Mouse (Mus musculus) liver, embryonic 12.5 days (tissue): ENCODE data around the gene Stat3. TPM values are rescaled to one million over a fixed set of nuclear protein-coding genes. Genes with fewer than 3 reads are reported as not detected.
A peak's percentile ranks its signal among the peaks of the same experiment; 100 is the strongest.

Experiments used
- ATAC-seq: fragments of 200-750 bp; cut with Nextera tagmentation; 2 replicates; pipeline ENCODE4 v1.8.0; 2017; ENCODE audit warnings: moderate number of reproducible peaks, mild to moderate bottlenecking, moderate library complexity
- H3K27ac ChIP-seq: fragments of 300-500 bp; sonication (generic); 2 replicates; pipeline ENCODE4 v1.5.1; 2016; ENCODE audit warnings: mild to moderate bottlenecking
- H3K27me3 ChIP-seq: fragments of 300-500 bp; sonication (generic); replicated peaks from 2 replicates; pipeline ENCODE4 v1.6.1; 2016; ENCODE audit warnings: mild to moderate bottlenecking, moderate library complexity
- H3K36me3 ChIP-seq: fragments of 300-500 bp; sonication (generic); 2 replicates; pipeline ENCODE4 v1.6.1; 2016; ENCODE audit warnings: mild to moderate bottlenecking, moderate library complexity
- H3K4me1 ChIP-seq: fragments of 300-500 bp; sonication (generic); 2 replicates; pipeline ENCODE4 v1.6.1; 2016
- H3K4me2 ChIP-seq: fragments of 300-500 bp; sonication (generic); 2 replicates; pipeline ENCODE4 v1.6.1; 2016; ENCODE audit warnings: mild to moderate bottlenecking, moderate library complexity
- H3K4me3 ChIP-seq: fragments of 300-500 bp; sonication (generic); 2 replicates; pipeline ENCODE4 v1.5.1; 2016; ENCODE audit warnings: mild to moderate bottlenecking, moderate library complexity
- H3K9ac ChIP-seq: fragments of 300-500 bp; sonication (generic); 2 replicates; pipeline ENCODE4 v1.6.1; 2016; ENCODE audit warnings: mild to moderate bottlenecking, moderate library complexity
- H3K9me3 ChIP-seq: fragments of 300-500 bp; sonication (generic); replicated peaks from 2 replicates; pipeline ENCODE4 v1.6.1; 2016; ENCODE audit warnings: mild to moderate bottlenecking, moderate library complexity
- WGBS: fragments of 180-500 bp; shearing (Covaris S2); methylation state at CpG from one replicate; pipeline ENCODE4 v1.1.7; 2016; ENCODE audit not compliant: insufficient replicate concordance; 5-methylcytosine and 5-hydroxymethylcytosine counted together
- polyA plus RNA-seq: library from polyadenylated mRNA; unstranded; fragments of >200 nt; fragmentation: Nextera tagmentation; extraction: Ambion mirVana; gene quantifications from 2 replicates; pipeline ENCODE4 v1.2.1, GENCODE M21; 2016

Stat3 gene
- polyA plus RNA-seq, 1 experiment from 2014 or later, result 37.3 TPM

GRCm38 (mm10) chr11:100896078-100896477 lies 43.3 kb downstream of the Stat3 start:
- H3K9ac ChIP-seq, result no peak overlapping the region
- ATAC-seq, result no peak
- no peak overlapping the region for H3K4me3 ChIP-seq
- no peak overlapping the region for H3K27ac ChIP-seq
- WGBS, result 77% methylated on average over 10 of the region's 10 CpGs
- H3K4me1 ChIP-seq, result peaks cover 34% of the 10 kb centered on the region
- H3K36me3 ChIP-seq, result peaks cover 87% of the 10 kb centered on the region
- H3K27me3 ChIP-seq, result no peaks in the 10 kb centered on the region
- no peak overlapping the region for H3K4me2 ChIP-seq
- H3K9me3 ChIP-seq, result no peaks in the 10 kb centered on the region

DNA sequence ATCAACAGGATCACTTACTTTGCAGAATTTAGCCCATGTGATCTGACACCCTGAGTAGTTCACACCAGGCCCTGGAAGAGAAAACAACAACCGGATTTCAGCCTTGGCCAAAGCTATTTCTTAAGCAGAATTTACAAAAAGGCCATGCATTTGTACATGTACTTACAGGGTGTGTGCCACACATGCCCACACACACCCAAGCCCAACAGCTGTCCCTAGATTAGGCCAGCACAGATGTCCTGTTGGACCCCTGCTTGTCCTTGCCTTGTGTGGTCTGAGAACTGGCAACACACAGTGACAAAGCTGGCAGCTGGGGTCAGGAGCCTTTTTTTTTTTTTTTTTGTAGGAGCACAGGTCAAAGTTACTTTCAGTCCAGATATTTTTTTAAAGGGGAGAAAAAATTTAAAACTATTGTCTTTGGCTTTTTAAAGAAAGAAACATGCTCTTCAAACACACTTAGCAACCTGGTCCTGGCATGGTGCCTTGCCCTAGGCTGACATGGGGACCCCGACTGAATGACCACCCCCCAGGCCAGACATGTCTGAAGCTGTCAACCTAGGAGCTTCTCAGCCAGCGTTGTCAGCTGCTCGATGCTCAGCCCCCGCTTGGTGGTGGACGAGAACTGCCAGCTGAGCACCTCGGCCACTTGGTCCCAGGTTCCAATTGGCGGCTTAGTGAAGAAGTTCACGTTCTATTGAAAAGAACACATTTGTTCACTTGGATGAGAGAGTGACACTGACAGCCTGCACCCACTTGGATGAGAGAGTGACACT lies 45.0 kb downstream of the Stat3 start:
- peak overlapping the region; percentile 47 for H3K4me2 ChIP-seq
- H3K9ac ChIP-seq, result 0 out of 2 replicates have a peak overlapping the region, but pooled peaks have one; percentile 45
- peaks cover 49% of the 10 kb centered on the region for H3K4me1 ChIP-seq
- no peak overlapping the region for H3K4me3 ChIP-seq
- WGBS, result 83% methylated on average over 9 of the region's 9 CpGs
- H3K36me3 ChIP-seq, result peaks cover 87% of the 10 kb centered on the region
- no peak for ATAC-seq
- no peaks in the 10 kb centered on the region for H3K27me3 ChIP-seq
- no peaks in the 10 kb centered on the region for H3K9me3 ChIP-seq
- H3K27ac ChIP-seq, result no peak overlapping the region

DNA sequence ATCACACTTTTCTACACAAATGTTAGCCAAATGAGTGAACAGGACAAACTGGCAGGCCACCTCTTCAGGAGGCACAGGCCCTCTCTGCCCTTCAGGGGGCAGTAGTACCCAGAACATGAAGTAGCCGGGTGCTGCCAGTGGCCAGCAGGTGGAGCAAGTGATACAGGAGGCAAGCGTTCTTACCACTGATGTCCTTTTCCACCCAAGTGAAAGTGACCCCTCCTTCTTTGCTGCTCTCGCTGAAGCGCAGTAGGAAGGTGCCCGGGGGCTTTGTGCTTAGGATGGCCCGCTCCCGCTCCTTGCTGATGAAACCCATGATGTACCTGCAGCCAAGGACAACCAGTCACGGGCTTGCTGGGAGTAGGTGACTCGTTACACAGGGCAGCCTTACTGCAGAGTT lies 45.9 kb downstream of the Stat3 start:
- Histone ChIP-seq H3K4me3 (no peak overlapping the region), H3K27me3 (no peaks in the 10 kb centered on the region), H3K9ac (0 out of 2 replicates have a peak overlapping the region, but pooled peaks have one; percentile 45), H3K27ac (no peak overlapping the region), H3K9me3 (no peaks in the 10 kb centered on the region), H3K4me1 (peaks cover 58% of the 10 kb centered on the region), H3K36me3 (peaks cover 87% of the 10 kb centered on the region), H3K4me2 (peak overlapping the region; percentile 47)
- 19% methylated on average over 9 of the region's 9 CpGs for WGBS
- peak; percentile 51 for ATAC-seq

DNA sequence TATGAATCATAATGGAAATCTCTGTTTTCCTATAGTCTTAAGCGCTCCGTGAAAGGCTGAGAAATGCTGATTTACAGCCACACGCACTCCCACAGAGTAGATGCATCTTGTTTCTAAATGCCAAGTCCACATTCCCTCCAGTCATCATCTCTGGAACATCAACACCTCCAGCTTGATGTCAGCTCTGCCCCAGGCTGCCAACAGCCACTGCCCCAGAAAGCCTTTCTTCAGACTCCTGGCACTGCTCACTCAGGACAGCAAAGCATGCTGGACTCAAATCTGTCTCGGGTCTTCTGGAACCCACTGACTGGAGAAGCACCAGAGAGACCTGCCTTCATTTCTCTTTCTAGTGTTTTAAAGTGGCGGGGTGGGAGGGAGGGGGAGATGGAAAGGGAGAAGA lies 46.9 kb downstream of the Stat3 start:
- H3K27ac ChIP-seq, result peak overlapping the region; percentile 89
- H3K9ac ChIP-seq, result 0 out of 2 replicates have a peak overlapping the region, but pooled peaks have one; percentile 65
- peaks cover 68% of the 10 kb centered on the region for H3K4me1 ChIP-seq
- H3K4me2 ChIP-seq, result peak overlapping the region; percentile 63
- WGBS, result 63% methylated on average over 5 of the region's 5 CpGs
- peaks cover 87% of the 10 kb centered on the region for H3K36me3 ChIP-seq
- H3K27me3 ChIP-seq, result no peaks in the 10 kb centered on the region
- no peak overlapping the region for H3K4me3 ChIP-seq
- no peak for ATAC-seq
- no peaks in the 10 kb centered on the region for H3K9me3 ChIP-seq

DNA sequence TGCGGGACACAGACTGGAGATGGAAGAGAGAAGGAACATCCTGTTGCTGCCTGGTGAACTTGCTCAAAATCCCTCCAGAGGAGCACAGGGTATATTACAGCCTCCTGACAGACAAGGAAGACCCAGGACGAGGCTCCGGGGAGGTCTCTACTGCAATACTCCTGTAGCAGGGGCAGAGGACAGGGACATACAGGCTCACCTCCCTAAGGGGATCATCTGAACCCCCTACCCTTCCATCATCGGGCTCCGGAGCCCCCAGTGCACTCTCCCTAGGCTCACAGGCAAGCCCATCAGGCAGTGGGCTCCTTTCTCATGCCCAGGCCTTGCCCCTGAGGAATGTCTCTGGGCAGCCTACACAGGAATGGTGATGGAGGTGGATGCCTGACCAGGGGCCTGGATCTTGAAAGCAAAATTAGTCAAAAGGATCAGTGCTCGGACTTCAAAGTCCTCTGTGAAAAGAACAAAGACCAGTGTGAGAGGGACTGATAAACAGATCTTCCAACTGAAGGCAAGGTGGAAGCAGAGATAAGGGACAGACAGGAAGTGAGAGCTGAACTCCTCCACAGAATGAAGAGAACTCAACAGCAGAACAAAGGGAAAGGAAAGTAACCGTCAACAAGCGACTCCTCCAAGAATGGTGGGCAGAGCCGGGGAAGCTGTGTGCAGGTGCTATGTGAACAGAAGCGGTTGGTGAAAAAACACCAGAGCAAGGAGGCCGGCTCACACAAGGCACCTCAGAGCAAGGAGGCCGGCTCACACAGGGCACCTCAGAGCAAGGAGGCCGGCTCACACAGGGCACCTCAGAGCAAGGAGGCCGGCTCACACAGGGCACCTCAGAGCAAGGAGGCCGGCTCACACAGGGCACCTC lies 47.9 kb downstream of the Stat3 start:
- H3K4me2 ChIP-seq, result peak overlapping the region; percentile 63
- H3K27me3 ChIP-seq, result no peaks in the 10 kb centered on the region
- peak overlapping the region; percentile 89 for H3K27ac ChIP-seq
- H3K36me3 ChIP-seq, result peaks cover 82% of the 10 kb centered on the region
- H3K4me1 ChIP-seq, result peaks cover 78% of the 10 kb centered on the region
- peak; percentile 84 for ATAC-seq
- no peaks in the 10 kb centered on the region for H3K9me3 ChIP-seq
- 14% methylated on average over 15 of the region's 15 CpGs for WGBS
- H3K4me3 ChIP-seq, result peak overlapping the region; percentile 19; the same call in 1 of the 2 replicates
- H3K9ac ChIP-seq, result peak overlapping the region; percentile 65

DNA sequence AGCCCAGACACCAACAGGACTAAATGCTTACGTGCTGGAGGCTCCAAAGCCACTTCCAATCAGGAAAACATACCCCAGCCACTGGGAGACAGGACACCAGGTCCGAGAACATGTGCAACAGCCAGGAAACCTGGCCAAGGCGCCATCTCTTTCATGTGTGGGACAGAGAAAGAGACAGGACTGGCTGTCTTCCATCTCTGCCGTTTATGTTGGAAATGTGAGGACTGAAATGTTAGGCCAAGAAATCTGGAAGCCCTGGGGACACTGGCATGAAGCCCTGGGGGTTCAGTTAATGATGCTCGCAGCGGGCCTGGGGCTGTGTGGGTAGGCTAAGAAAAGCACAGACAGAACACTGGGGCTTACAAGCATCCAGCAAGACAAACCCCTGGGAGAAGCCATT lies 48.9 kb downstream of the Stat3 start:
- 89% methylated on average over 6 of the region's 6 CpGs for WGBS

DNA sequence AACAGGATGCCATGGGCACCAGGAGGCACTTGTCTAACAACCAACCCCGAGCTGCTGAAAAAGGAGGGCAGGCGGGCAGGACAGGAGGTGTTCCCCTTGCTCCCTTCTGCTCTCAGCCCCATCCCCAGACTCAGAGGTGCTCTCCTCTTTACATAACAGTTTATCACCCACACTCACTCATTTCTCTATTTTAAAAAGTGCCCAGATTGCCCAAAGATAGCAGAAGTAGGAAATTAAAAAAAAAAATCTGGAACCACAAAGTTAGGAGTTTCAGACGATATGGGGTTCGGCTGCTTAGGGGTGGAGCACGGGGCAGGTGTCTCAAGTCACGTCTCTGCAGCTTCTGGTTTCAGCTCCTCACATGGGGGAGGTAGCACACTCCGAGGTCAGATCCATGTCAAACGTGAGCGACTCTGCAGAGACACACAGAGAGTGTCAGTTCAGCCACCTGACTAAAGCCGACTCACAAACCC lies 51.0 kb downstream of the Stat3 start:
- H3K36me3 ChIP-seq, result peaks cover 73% of the 10 kb centered on the region
- H3K9ac ChIP-seq, result no peak overlapping the region
- H3K4me3 ChIP-seq, result no peak overlapping the region
- peak overlapping the region; percentile 90 for H3K27ac ChIP-seq
- no peak overlapping the region for H3K4me2 ChIP-seq
- no peak for ATAC-seq
- no peaks in the 10 kb centered on the region for H3K27me3 ChIP-seq
- 53% methylated on average over 10 of the region's 10 CpGs for WGBS
- H3K4me1 ChIP-seq, result peaks cover 87% of the 10 kb centered on the region
- no peaks in the 10 kb centered on the region for H3K9me3 ChIP-seq

More for the DNA sequence above, 48.9 kb downstream of the Stat3 start:
- no peak overlapping the region for H3K4me3 ChIP-seq
- no peak for ATAC-seq
- 0 out of 2 replicates have a peak overlapping the region, but pooled peaks have one; percentile 65 for H3K9ac ChIP-seq
- H3K27me3 ChIP-seq, result no peaks in the 10 kb centered on the region
- H3K36me3 ChIP-seq, result peaks cover 75% of the 10 kb centered on the region
- no peak overlapping the region for H3K4me2 ChIP-seq
- H3K9me3 ChIP-seq, result no peaks in the 10 kb centered on the region
- peak overlapping the region; percentile 89 for H3K27ac ChIP-seq
- peaks cover 88% of the 10 kb centered on the region for H3K4me1 ChIP-seq

DNA sequence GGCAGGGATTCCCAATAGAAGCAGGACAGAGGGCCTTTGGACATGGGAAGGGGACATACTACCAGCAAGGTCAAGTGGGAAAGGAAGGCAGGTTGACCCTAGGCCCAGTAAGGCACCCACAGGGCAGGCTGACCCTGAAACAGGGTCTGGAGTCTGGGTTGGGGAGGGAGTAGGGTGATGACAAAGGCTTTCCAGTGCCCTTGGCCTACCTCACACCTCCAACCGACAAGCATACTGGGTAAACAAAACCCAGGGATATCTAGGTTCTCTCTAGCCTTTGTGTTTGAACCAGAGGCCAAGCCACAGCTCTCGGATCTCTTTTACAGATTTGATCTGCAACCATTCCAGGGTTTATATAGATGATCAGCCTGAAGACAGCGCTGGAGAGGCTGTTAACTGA lies 51.6 kb downstream of the Stat3 start:
- peak overlapping the region; percentile 90 for H3K27ac ChIP-seq
- WGBS, result 64% methylated on average over 3 of the region's 3 CpGs

DNA sequence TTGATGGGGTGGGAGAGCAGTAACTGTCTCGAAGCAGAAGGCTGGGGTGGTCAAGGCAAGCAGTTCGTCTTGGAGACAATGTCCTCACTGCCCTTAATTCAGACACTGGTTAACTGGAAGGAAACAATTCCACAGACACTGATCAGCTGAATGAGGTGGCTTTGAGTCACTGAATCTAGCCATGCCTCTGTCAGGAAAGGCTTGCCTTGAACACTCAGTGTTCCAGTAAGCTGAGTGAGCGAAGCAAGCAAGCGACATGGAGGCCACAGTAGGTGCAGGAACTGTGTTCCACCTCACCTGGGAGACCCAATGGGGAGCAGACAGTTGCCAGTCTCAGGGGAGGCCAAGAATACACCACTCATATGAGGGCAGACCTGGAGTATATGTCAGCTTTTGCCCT lies 52.1 kb downstream of the Stat3 start:
- peak overlapping the region; percentile 90 for H3K27ac ChIP-seq
- 82% methylated on average over 4 of the region's 4 CpGs for WGBS
- H3K4me3 ChIP-seq, result no peak overlapping the region
- no peak for ATAC-seq
- H3K9ac ChIP-seq, result 0 out of 2 replicates have a peak overlapping the region, but pooled peaks have one; percentile 52
- peaks cover 70% of the 10 kb centered on the region for H3K36me3 ChIP-seq
- peaks cover 80% of the 10 kb centered on the region for H3K4me1 ChIP-seq
- H3K4me2 ChIP-seq, result no peak overlapping the region
- H3K9me3 ChIP-seq, result no peaks in the 10 kb centered on the region
- no peaks in the 10 kb centered on the region for H3K27me3 ChIP-seq

More for the DNA sequence above, 51.6 kb downstream of the Stat3 start:
- Histone ChIP-seq H3K4me2 (no peak overlapping the region), H3K9me3 (no peaks in the 10 kb centered on the region), H3K9ac (no peak overlapping the region), H3K4me1 (peaks cover 85% of the 10 kb centered on the region), H3K36me3 (peaks cover 73% of the 10 kb centered on the region), H3K4me3 (no peak overlapping the region), H3K27me3 (no peaks in the 10 kb centered on the region)
- ATAC-seq, result no peak

DNA sequence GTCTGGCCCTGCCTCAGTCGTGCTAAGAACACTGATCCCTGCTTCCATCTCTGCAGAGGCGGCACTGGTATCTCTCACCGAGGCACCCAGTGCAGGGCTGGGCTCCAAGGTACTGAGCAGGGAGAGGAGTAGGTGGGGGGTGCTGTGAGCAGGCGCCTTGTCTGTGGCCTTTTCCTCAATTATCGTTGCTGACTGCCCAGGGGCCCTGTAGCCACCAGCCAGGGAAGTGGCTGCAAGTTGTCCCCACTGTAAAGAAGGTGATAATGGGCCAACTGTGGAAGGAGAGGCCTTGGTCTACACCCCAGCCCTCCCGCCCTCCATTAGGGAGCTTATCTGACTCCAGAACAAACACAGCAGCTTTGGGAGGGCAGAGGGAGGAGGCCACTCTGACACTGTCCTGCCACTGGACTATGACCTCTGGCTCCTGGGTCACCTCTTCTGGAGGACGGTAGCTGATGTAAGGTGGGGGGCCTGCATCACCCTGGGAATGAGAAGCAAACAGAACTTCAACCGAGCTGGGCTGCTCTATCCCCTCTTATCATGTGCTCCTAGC lies 53.1 kb downstream of the Stat3 start:
- peak overlapping the region; percentile 52 for H3K4me2 ChIP-seq
- H3K27ac ChIP-seq, result peak overlapping the region; percentile 90
- 8% methylated on average over 8 of the region's 8 CpGs for WGBS
- H3K4me1 ChIP-seq, result peaks cover 74% of the 10 kb centered on the region
- no peaks in the 10 kb centered on the region for H3K9me3 ChIP-seq
- H3K9ac ChIP-seq, result peak overlapping the region; percentile 52
- H3K27me3 ChIP-seq, result no peaks in the 10 kb centered on the region
- H3K36me3 ChIP-seq, result peaks cover 75% of the 10 kb centered on the region
- H3K4me3 ChIP-seq, result no peak overlapping the region
- ATAC-seq, result peak; percentile 92

DNA sequence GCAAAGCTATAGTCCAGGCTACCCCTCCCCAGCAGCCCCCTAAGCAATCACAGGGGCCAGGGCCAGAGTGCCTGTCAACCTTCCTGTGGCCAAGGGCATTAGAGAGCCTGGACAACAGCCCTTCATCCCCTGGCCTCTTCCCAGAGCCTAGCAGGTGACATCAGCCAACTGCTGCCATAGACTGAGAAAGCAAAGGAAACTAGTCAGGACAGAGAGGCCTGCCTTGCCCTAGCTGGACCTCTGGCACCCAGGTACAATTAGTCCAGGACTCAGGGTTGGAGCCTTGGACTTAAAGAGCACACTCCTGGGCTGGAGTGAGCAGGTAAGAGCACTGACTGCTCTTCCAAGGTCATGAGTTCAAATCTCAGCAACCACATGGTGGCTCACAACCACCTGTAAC lies 53.9 kb downstream of the Stat3 start:
- Histone ChIP-seq H3K9ac (peak overlapping the region; percentile 52), H3K9me3 (no peaks in the 10 kb centered on the region), H3K4me2 (peak overlapping the region; percentile 52), H3K4me3 (no peak overlapping the region), H3K4me1 (peaks cover 74% of the 10 kb centered on the region), H3K27ac (peak overlapping the region; percentile 90), H3K27me3 (no peaks in the 10 kb centered on the region), H3K36me3 (peaks cover 76% of the 10 kb centered on the region)
- ATAC-seq, result no peak
